Mouse (Mus musculus) liver, postnatal 0 days (tissue): ENCODE results near the gene Nf1.

Source experiments
- CTCF ChIP-seq: sonication (generic); IDR thresholded peaks from 2 replicates; pipeline ENCODE4 v1.5.1; 2016; ENCODE audit warnings: antibody characterized with exemption, low read depth
- EP300 ChIP-seq: IDR thresholded peaks from 2 replicates; pipeline ENCODE4 v1.6.1; 2016; ENCODE audit warnings: antibody characterized with exemption, low read depth, mild to moderate bottlenecking

DNA sequence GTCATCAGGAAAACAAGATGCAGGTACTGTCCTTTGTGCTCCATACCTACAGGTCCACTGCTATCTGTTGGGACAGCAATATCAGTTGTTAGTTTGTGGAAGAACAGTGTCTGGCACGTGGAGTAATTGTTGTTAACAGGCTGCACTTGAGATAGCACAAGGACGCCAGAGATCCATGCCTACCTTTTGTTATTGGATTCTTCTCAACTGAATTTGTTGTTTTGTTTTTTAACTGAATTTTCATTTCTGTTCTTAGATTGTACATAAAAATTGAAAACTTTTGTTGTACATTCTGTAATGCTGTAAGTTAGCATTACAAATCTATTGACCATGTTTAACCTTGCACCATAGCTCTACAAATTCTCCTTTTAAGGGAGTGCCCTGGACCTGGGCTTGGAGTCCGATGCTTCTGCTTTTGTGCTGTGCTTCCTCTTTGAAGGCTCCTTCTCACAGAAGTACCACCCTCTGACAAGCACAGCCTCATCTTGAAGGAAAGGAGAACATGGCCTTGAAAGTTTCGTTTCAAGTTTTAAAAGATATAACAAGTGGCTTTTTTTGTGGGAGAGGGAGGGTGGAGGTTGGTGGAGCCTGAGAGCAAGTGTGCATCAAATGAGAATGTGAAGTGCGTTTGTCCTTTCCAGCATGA lies 188.4 kb downstream of the Nf1 start:
- TF ChIP-seq CTCF = no peak
- no peak for TF ChIP-seq EP300
